Mouse (Mus musculus) cerebellum, adult 2 months (tissue): ENCODE results near the gene Galm.

Experiments
- CTCF ChIP-seq: fragments of 200-500 bp; IDR thresholded peaks from 2 replicates; pipeline ENCODE4 v1.5.1; 2011; ENCODE audit warnings: low read depth, mild to moderate bottlenecking, control low read depth, low read length, moderate library complexity, borderline replicate concordance; ENCODE audit not compliant: insufficient read depth
- POLR2A ChIP-seq: fragments of 200-500 bp; IDR thresholded peaks from 2 replicates; pipeline ENCODE4 v1.6.1; 2011; ENCODE audit warnings: low read length, control low read depth, borderline replicate concordance; ENCODE audit not compliant: insufficient read depth

GRCm38 (mm10) chr17:80156905-80157304, 29.6 kb downstream of the Galm start:
- TF ChIP-seq CTCF: no peak
- no peak for TF ChIP-seq POLR2A
